Mouse (Mus musculus): ENCODE results near the gene 3110070M22Rik.
"Not testable (repeated sequence)": the region's sequence is repeated elsewhere in the genome, so short reads cannot be mapped to it uniquely, and the experiment has no call there.

3110070M22Rik gene

GRCm38 (mm10) chr13:119487880-119488580, at the start of gene 3110070M22Rik, which contains the start of gene Tmem267:
Gene 3110070M22Rik (minus strand): TSS chr13:119488383.
Gene Tmem267 (plus strand): TSS chr13:119488039.
- peak; percentile 85 for DNase-seq (ENCODE audit: low read depth)

GRCm38 (mm10) chr13:119494938-119495337, 6.8 kb upstream of the 3110070M22Rik start:
- DNase-seq (ENCODE audit: low read depth): not testable (repeated sequence)

GRCm38 (mm10) chr13:119492083-119492482, 3.9 kb upstream of the 3110070M22Rik start:
- DNase-seq (ENCODE audit: low read depth): not testable (repeated sequence)

DNA sequence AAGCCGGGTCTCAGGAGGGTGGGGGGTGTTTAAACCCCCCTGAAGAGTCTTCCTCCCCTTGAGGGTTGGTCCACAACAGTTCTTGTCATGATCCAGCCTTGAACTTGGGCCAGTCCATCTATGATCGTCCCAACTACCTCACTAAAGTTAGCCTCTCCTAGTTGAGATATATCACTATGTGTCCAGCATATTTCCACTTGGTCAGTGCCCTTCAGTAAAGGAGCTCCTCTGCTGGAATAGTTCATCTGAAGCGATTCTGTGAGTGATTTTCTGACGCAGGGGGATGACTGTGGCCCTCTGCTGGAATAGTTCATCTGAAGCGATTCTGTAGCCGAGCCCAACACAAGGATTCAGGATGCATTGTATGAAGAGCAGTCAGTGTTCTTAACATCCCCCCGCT, 829 bp downstream of the 3110070M22Rik start:
- peak; percentile 16 for DNase-seq (ENCODE audit: low read depth)

GRCm38 (mm10) chr13:119477789-119478188, 10.4 kb downstream of the 3110070M22Rik start:
- DNase-seq (ENCODE audit: low read depth): no peak

GRCm38 (mm10) chr13:119476631-119477030, 11.6 kb downstream of the 3110070M22Rik start:
- no peak for DNase-seq (ENCODE audit: low read depth)

GRCm38 (mm10) chr13:119462596-119463560, 25.3 kb downstream of the 3110070M22Rik start, which contains the start of gene 4833420G17Rik:
Gene 4833420G17Rik (plus strand): TSS chr13:119462768.
- peak; percentile 97 for DNase-seq (ENCODE audit: low read depth)

- DNase-seq (ENCODE audit: low read depth): no peak
Observed at GRCm38 (mm10) chr13:119461900-119462595, 26.1 kb downstream of the 3110070M22Rik start.

- no peak for DNase-seq (ENCODE audit: low read depth)
Observed at GRCm38 (mm10) chr13:119456342-119456741, 31.8 kb downstream of the 3110070M22Rik start.

- no peak for DNase-seq (ENCODE audit: low read depth)
Observed at GRCm38 (mm10) chr13:119455082-119455481, 33.1 kb downstream of the 3110070M22Rik start.

DNA sequence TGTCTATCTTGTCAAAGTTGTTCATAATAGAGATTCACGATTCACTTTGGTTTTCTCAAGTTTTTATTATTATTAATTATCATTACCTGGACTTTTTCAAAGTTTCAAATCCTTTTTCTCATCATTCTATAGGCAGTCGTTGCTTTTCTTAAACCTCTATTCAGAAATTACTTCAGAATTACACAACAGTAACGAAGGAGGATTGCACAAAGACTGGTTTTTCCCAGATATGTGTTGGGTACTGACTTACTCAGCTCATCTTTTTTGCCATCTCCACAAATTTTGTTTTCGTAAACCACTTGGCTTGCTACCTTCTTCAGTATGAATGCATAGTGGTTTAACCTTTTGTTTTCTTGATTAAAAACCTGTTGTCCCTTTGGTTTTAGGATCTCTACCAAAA, 34.6 kb downstream of the 3110070M22Rik start:
- DNase-seq (ENCODE audit: low read depth): no peak

- DNase-seq (ENCODE audit: low read depth): no peak
Observed at GRCm38 (mm10) chr13:119442244-119442643, 45.9 kb downstream of the 3110070M22Rik start.

Data from induced T-regulatory cell, adult 2 months (primary cell).